Mouse (Mus musculus) intestine, postnatal 0 days (tissue): ENCODE data around the gene Gm44805. TPM values are rescaled to one million over a fixed set of nuclear protein-coding genes. Genes with fewer than 3 reads are reported as not detected.
A peak's percentile ranks its signal among the peaks of the same experiment; 100 is the strongest.

Experiments used
- ATAC-seq: fragments of 200-750 bp; cut with Nextera tagmentation; 2 replicates; pipeline ENCODE4 v1.8.0; 2017; ENCODE audit warnings: mild to moderate bottlenecking, moderate TSS enrichment, moderate library complexity
- H3K27ac ChIP-seq: fragments of 300-500 bp; sonication (generic); 2 replicates; pipeline ENCODE4 v1.5.1; 2014; ENCODE audit warnings: mild to moderate bottlenecking, low read depth, low read length, moderate library complexity
- H3K27me3 ChIP-seq: fragments of 300-500 bp; sonication (generic); replicated peaks from 2 replicates; pipeline ENCODE4 v1.6.1; 2014; ENCODE audit warnings: low read length, mixed read lengths; ENCODE audit not compliant: control insufficient read depth, insufficient read depth
- H3K36me3 ChIP-seq: fragments of 300-500 bp; sonication (generic); 2 replicates; pipeline ENCODE4 v1.6.1; 2014; ENCODE audit warnings: mild to moderate bottlenecking, moderate library complexity; ENCODE audit not compliant: control insufficient read depth, insufficient read depth
- H3K4me1 ChIP-seq: fragments of 300-500 bp; sonication (generic); replicated peaks from 2 replicates; pipeline ENCODE4 v1.6.1; 2014; ENCODE audit warnings: antibody characterized with exemption, low read length, mixed read lengths; ENCODE audit not compliant: control insufficient read depth, insufficient read depth
- H3K4me2 ChIP-seq: fragments of 300-500 bp; sonication (generic); replicated peaks from 2 replicates; pipeline ENCODE4 v1.6.1; 2014; ENCODE audit warnings: low read depth, mild to moderate bottlenecking, moderate library complexity
- H3K4me3 ChIP-seq: fragments of 300-500 bp; sonication (generic); 2 replicates; pipeline ENCODE4 v1.5.1; 2014; ENCODE audit warnings: low read depth, low read length
- H3K9ac ChIP-seq: fragments of 300-500 bp; sonication (generic); 2 replicates; pipeline ENCODE4 v1.6.1; 2014; ENCODE audit warnings: mild to moderate bottlenecking, low read depth, low read length
- H3K9me3 ChIP-seq: fragments of 300-500 bp; sonication (generic); 2 replicates; pipeline ENCODE4 v1.6.1; 2016; ENCODE audit warnings: mixed run types; ENCODE audit not compliant: control insufficient read depth
- CTCF ChIP-seq: sonication (generic); IDR thresholded peaks from 2 replicates; pipeline ENCODE4 v1.5.1; 2016; ENCODE audit warnings: low read depth, mild to moderate bottlenecking, control low read depth, antibody characterized with exemption, moderate library complexity
- WGBS: fragments of 180-500 bp; shearing (Covaris S2); extraction: QIAGEN DNeasy Blood & Tissue Kit; methylation state at CpG from one replicate; pipeline ENCODE4 v1.1.7; 2014; 5-methylcytosine and 5-hydroxymethylcytosine counted together
- polyA plus RNA-seq: library from polyadenylated mRNA; unstranded; fragments of >200 nt; fragmentation: Nextera tagmentation; extraction: Ambion mirVana; gene quantifications from 2 replicates; pipeline ENCODE4 v1.2.1, GENCODE M21; 2015

Gene Gm44805
- polyA plus RNA-seq, 1 experiment from 2014 or later: 13.5 TPM

DNA sequence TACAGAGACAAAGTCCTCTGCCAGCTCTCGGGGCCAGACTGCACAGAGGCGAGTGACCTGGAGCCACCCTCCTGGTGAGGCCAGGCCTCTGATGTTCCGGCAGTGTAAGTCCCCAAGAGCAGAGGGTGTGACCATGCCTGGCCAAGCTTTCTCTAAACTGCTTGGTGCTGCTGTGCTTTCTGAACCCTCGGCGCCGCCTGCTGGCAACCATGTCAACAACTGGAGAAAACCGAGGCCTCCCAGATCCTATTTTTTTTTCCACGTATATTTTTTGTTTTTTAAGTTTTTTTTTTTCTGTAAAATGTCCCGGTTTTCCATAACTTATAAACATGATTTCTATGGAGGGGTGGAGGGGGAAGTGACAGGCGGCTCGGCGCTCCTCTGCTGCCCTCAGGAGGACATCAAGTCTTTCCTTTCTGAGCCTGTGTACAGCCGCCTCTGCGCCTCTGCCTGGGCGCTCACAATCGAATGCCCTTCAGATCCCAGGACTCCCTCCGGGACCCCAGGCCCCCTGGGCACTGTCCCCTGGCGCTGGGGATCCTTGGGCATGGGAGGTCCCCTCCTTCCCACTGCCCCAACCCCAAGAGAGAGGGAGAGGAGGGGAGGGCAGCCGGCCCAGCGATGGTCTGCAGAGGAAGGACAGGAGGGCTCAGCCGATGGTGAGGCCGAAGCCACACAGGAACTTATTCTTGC is 20.0 kb upstream of the Gm44805 start:
- H3K27ac ChIP-seq: peak overlapping the region; percentile 83
- H3K9ac ChIP-seq: no peak overlapping the region
- peaks cover 21% of the 10 kb centered on the region for H3K36me3 ChIP-seq
- TF ChIP-seq CTCF: peak; percentile 89
- H3K4me3 ChIP-seq: no peak overlapping the region
- H3K27me3 ChIP-seq: no peaks in the 10 kb centered on the region
- peaks cover 9% of the 10 kb centered on the region for H3K4me1 ChIP-seq
- peak overlapping the region; percentile 37 for H3K4me2 ChIP-seq
- H3K9me3 ChIP-seq: no peaks in the 10 kb centered on the region
- ATAC-seq: peak; percentile 96
- 26% methylated on average over 22 of the region's 22 CpGs for WGBS

GRCm38 (mm10) chr7:19700299-19701068 is 19.3 kb upstream of the Gm44805 start:
- Histone ChIP-seq H3K9ac (no peak overlapping the region), H3K9me3 (no peaks in the 10 kb centered on the region), H3K4me3 (no peak overlapping the region), H3K4me2 (peak overlapping the region; percentile 37; the same call in 1 of the 2 replicates), H3K4me1 (peaks cover 9% of the 10 kb centered on the region), H3K27me3 (no peaks in the 10 kb centered on the region), H3K36me3 (peaks cover 21% of the 10 kb centered on the region), H3K27ac (peak overlapping the region; percentile 83)
- ATAC-seq: peak; percentile 64
- no peak for TF ChIP-seq CTCF
- WGBS: 29% methylated on average over 12 of the region's 12 CpGs

- H3K27ac ChIP-seq: peak overlapping the region; percentile 83; the same call in 1 of the 2 replicates
- H3K4me3 ChIP-seq: no peak overlapping the region
- H3K4me2 ChIP-seq: no peak overlapping the region
- no peak overlapping the region for H3K9ac ChIP-seq
- H3K9me3 ChIP-seq: no peaks in the 10 kb centered on the region
- TF ChIP-seq CTCF: no peak
- WGBS: 81% methylated on average over 4 of the region's 4 CpGs
- H3K4me1 ChIP-seq: peaks cover 9% of the 10 kb centered on the region
- peaks cover 21% of the 10 kb centered on the region for H3K36me3 ChIP-seq
- no peak for ATAC-seq
- no peaks in the 10 kb centered on the region for H3K27me3 ChIP-seq
These were observed 18.6 kb upstream of the Gm44805 start for GRCm38 (mm10) chr7:19699827-19700148.

- H3K36me3 ChIP-seq: peaks cover 21% of the 10 kb centered on the region; the same call in 1 of the 2 replicates
- H3K27ac ChIP-seq: peak within 1 kb of the TSS; percentile 83; the same call in 1 of the 2 replicates
- TF ChIP-seq CTCF: peak; percentile 22; the same call in 1 of the 2 replicates
- no peak for ATAC-seq
- H3K4me1 ChIP-seq: peaks cover 10% of the 10 kb centered on the region
- peak within 1 kb of the TSS; percentile 38; the same call in 1 of the 2 replicates for H3K9ac ChIP-seq
- WGBS: 17% methylated on average over 20 of the region's 20 CpGs
- H3K27me3 ChIP-seq: no peaks in the 10 kb centered on the region
- H3K4me2 ChIP-seq: peak within 1 kb of the TSS; percentile 53
- H3K4me3 ChIP-seq: peak within 1 kb of the TSS; percentile 30
- no peaks in the 10 kb centered on the region for H3K9me3 ChIP-seq
These were observed 17.9 kb upstream of the Gm44805 start, which contains the start of gene Apoe for GRCm38 (mm10) chr7:19698907-19699826. Gene Apoe, minus strand, starts transcription at chr7:19699188.

GRCm38 (mm10) chr7:19697949-19698906 is 17.0 kb upstream of the Gm44805 start:
- no peak for ATAC-seq

More at GRCm38 (mm10) chr7:19697949-19698906, 17.0 kb upstream of the Gm44805 start:
- H3K4me2 ChIP-seq: peak overlapping the region; percentile 53
- H3K9me3 ChIP-seq: no peaks in the 10 kb centered on the region
- H3K27ac ChIP-seq: no peak overlapping the region
- 11% methylated on average over 28 of the region's 28 CpGs for WGBS
- peak overlapping the region; percentile 38; the same call in 1 of the 2 replicates for H3K9ac ChIP-seq
- peak; percentile 57 for TF ChIP-seq CTCF
- H3K4me3 ChIP-seq: peak overlapping the region; percentile 30
- peaks cover 17% of the 10 kb centered on the region for H3K4me1 ChIP-seq
- H3K36me3 ChIP-seq: peaks cover 17% of the 10 kb centered on the region; the same call in 1 of the 2 replicates
- no peaks in the 10 kb centered on the region for H3K27me3 ChIP-seq
